Mouse (Mus musculus): ENCODE results near the gene Zc3hc1.

DNA sequence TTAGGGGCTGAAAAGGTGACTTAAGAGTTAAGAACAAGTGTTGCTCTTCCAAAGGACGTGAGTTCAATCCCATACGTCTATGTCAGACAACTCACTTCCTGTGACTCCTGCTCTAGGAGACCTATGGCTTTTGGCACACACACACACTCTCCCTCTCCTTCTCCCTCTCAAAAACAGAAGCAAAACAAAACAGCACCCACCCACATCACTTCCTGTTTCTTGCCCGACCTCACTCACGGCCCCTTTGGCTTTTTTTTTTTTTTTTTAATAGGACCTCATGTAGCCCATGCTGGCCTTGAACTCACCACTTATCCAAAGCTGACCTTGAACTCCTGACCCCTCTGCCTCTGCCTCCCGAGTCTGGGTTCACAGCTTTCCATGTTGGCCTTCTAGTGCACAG, 36.1 kb downstream of the Zc3hc1 start:
- TF ChIP-seq CTCF (IDR thresholded peaks at IDR 0.05; ENCODE audit: low read depth) (no peak), EP300 (IDR thresholded peaks at IDR 0.05; ENCODE audit: low read depth) (no peak)
